Mouse (Mus musculus) hindbrain, embryonic 12.5 days (tissue): ENCODE measurements around the gene 1700016H13Rik. TPM values are rescaled to one million over a fixed set of nuclear protein-coding genes. Genes with fewer than 3 reads are reported as not detected.

Source experiments
- ATAC-seq: fragments of 200-750 bp; cut with Nextera tagmentation; 2 replicates; pipeline ENCODE4 v1.8.0; 2017; ENCODE audit warnings: moderate TSS enrichment; ENCODE audit not compliant: low FRiP score
- H3K27ac ChIP-seq: fragments of 300-500 bp; sonication (generic); 2 replicates; pipeline ENCODE4 v1.5.1; 2016; ENCODE audit warnings: mild to moderate bottlenecking
- H3K27me3 ChIP-seq: fragments of 300-500 bp; sonication (generic); 2 replicates; pipeline ENCODE4 v1.6.1; 2016; ENCODE audit warnings: mild to moderate bottlenecking
- H3K36me3 ChIP-seq: fragments of 300-500 bp; sonication (generic); 2 replicates; pipeline ENCODE4 v1.6.1; 2016; ENCODE audit warnings: mild to moderate bottlenecking
- H3K4me1 ChIP-seq: fragments of 300-500 bp; sonication (generic); 2 replicates; pipeline ENCODE4 v1.6.1; 2016
- H3K4me2 ChIP-seq: fragments of 300-500 bp; sonication (generic); replicated peaks from 2 replicates; pipeline ENCODE4 v1.6.1; 2016; ENCODE audit warnings: mild to moderate bottlenecking
- H3K4me3 ChIP-seq: fragments of 300-500 bp; sonication (generic); 2 replicates; pipeline ENCODE4 v1.5.1; 2016; ENCODE audit warnings: mild to moderate bottlenecking
- H3K9ac ChIP-seq: fragments of 300-500 bp; sonication (generic); 2 replicates; pipeline ENCODE4 v1.6.1; 2016; ENCODE audit warnings: mild to moderate bottlenecking, moderate library complexity
- H3K9me3 ChIP-seq: fragments of 300-500 bp; sonication (generic); replicated peaks from 2 replicates; pipeline ENCODE4 v1.6.1; 2016; ENCODE audit warnings: mild to moderate bottlenecking
- WGBS: fragments of 180-500 bp; shearing (Covaris S2); methylation state at CpG from one replicate; pipeline ENCODE4 v1.1.7; 2016; 5-methylcytosine and 5-hydroxymethylcytosine counted together
- polyA plus RNA-seq: library from polyadenylated mRNA; unstranded; fragments of >200 nt; fragmentation: Nextera tagmentation; extraction: Ambion mirVana; gene quantifications from 2 replicates; pipeline ENCODE4 v1.2.1, GENCODE M21; 2016

1700016H13Rik gene
- polyA plus RNA-seq, 1 experiment from 2014 or later = not detected

- H3K27ac ChIP-seq = no peak overlapping the region
- WGBS = 89% methylated on average over 2 of the region's 2 CpGs
- H3K9ac ChIP-seq = no peak overlapping the region
- ATAC-seq = no peak
- H3K27me3 ChIP-seq = no peaks in the 10 kb centered on the region; the same call in none of the 2 replicates
- no peaks in the 10 kb centered on the region for H3K36me3 ChIP-seq
- no peaks in the 10 kb centered on the region for H3K9me3 ChIP-seq
- H3K4me3 ChIP-seq = no peak overlapping the region
- no peak overlapping the region for H3K4me2 ChIP-seq
- no peaks in the 10 kb centered on the region for H3K4me1 ChIP-seq
Observed at GRCm38 (mm10) chr5:103665876-103666275, 10.1 kb upstream of the 1700016H13Rik start.

GRCm38 (mm10) chr5:103664932-103665331 is 9.1 kb upstream of the 1700016H13Rik start:
- 67% methylated on average over 9 of the region's 9 CpGs for WGBS
- Histone ChIP-seq H3K4me3 (no peak overlapping the region), H3K27me3 (no peaks in the 10 kb centered on the region; the same call in none of the 2 replicates), H3K27ac (no peak overlapping the region), H3K4me1 (no peaks in the 10 kb centered on the region), H3K9me3 (no peaks in the 10 kb centered on the region), H3K4me2 (no peak overlapping the region), H3K9ac (no peak overlapping the region), H3K36me3 (no peaks in the 10 kb centered on the region)
- no peak for ATAC-seq

- Histone ChIP-seq H3K9ac (no peak overlapping the region), H3K27me3 (0 out of 2 replicates have a peak, but pooled peaks cover 3% of the 10 kb centered on the region), H3K27ac (no peak overlapping the region), H3K4me2 (no peak overlapping the region), H3K4me3 (no peak overlapping the region), H3K4me1 (peaks cover 6% of the 10 kb centered on the region; the same call in 1 of the 2 replicates), H3K36me3 (no peaks in the 10 kb centered on the region), H3K9me3 (no peaks in the 10 kb centered on the region)
- no peak for ATAC-seq
- WGBS = 48% methylated on average over 3 of the region's 3 CpGs
Observed at GRCm38 (mm10) chr5:103659571-103659970, 3.8 kb upstream of the 1700016H13Rik start.

GRCm38 (mm10) chr5:103658921-103659320 is 3.1 kb upstream of the 1700016H13Rik start:
- H3K9ac ChIP-seq = no peak overlapping the region
- H3K27ac ChIP-seq = no peak overlapping the region
- 0 out of 2 replicates have a peak, but pooled peaks cover 3% of the 10 kb centered on the region for H3K27me3 ChIP-seq
- H3K4me1 ChIP-seq = peaks cover 6% of the 10 kb centered on the region; the same call in 1 of the 2 replicates
- no peak overlapping the region for H3K4me3 ChIP-seq
- H3K36me3 ChIP-seq = no peaks in the 10 kb centered on the region
- WGBS = 71% methylated on average over 5 of the region's 5 CpGs
- H3K9me3 ChIP-seq = no peaks in the 10 kb centered on the region
- no peak overlapping the region for H3K4me2 ChIP-seq
- ATAC-seq = no peak

GRCm38 (mm10) chr5:103654780-103655179 is 1.0 kb downstream of the 1700016H13Rik start:
- H3K9me3 ChIP-seq = no peaks in the 10 kb centered on the region
- H3K27ac ChIP-seq = no peak overlapping the region
- H3K4me1 ChIP-seq = peaks cover 6% of the 10 kb centered on the region; the same call in 1 of the 2 replicates
- H3K36me3 ChIP-seq = no peaks in the 10 kb centered on the region
- 65% methylated on average over 4 of the region's 4 CpGs for WGBS
- no peak for ATAC-seq
- H3K4me3 ChIP-seq = peak overlapping the region; percentile 64
- 0 out of 2 replicates have a peak overlapping the region, but pooled peaks have one; percentile 75 for H3K9ac ChIP-seq
- peak overlapping the region; percentile 96 for H3K4me2 ChIP-seq
- 0 out of 2 replicates have a peak, but pooled peaks cover 3% of the 10 kb centered on the region for H3K27me3 ChIP-seq

- H3K4me3 ChIP-seq = no peak overlapping the region
- ATAC-seq = no peak
- no peaks in the 10 kb centered on the region for H3K36me3 ChIP-seq
- peaks cover 6% of the 10 kb centered on the region; the same call in 1 of the 2 replicates for H3K4me1 ChIP-seq
- H3K9ac ChIP-seq = no peak overlapping the region
- H3K27ac ChIP-seq = no peak overlapping the region
- no peaks in the 10 kb centered on the region for H3K9me3 ChIP-seq
- 0 out of 2 replicates have a peak, but pooled peaks cover 3% of the 10 kb centered on the region for H3K27me3 ChIP-seq
- 28% methylated on average over 6 of the region's 6 CpGs for WGBS
- no peak overlapping the region for H3K4me2 ChIP-seq
Observed at GRCm38 (mm10) chr5:103654225-103654624, 1.6 kb downstream of the 1700016H13Rik start.

GRCm38 (mm10) chr5:103647320-103647719 is 8.5 kb downstream of the 1700016H13Rik start:
- 93% methylated on average over 3 of the region's 3 CpGs for WGBS
- no peak for ATAC-seq
- 0 out of 2 replicates have a peak, but pooled peaks cover 2% of the 10 kb centered on the region for H3K4me1 ChIP-seq

GRCm38 (mm10) chr5:103644167-103644566 is 11.6 kb downstream of the 1700016H13Rik start:
- H3K4me2 ChIP-seq = no peak overlapping the region
- H3K4me3 ChIP-seq = no peak overlapping the region
- WGBS = 94% methylated on average over 1 of the region's 1 CpGs
- no peaks in the 10 kb centered on the region for H3K27me3 ChIP-seq
- ATAC-seq = no peak
- H3K9me3 ChIP-seq = no peaks in the 10 kb centered on the region
- no peak overlapping the region for H3K9ac ChIP-seq
- H3K4me1 ChIP-seq = 0 out of 2 replicates have a peak, but pooled peaks cover 2% of the 10 kb centered on the region
- H3K36me3 ChIP-seq = no peaks in the 10 kb centered on the region
- no peak overlapping the region for H3K27ac ChIP-seq

More at GRCm38 (mm10) chr5:103647320-103647719, 8.5 kb downstream of the 1700016H13Rik start:
- Histone ChIP-seq H3K27ac (no peak overlapping the region), H3K9ac (no peak overlapping the region), H3K4me3 (no peak overlapping the region), H3K36me3 (no peaks in the 10 kb centered on the region), H3K9me3 (no peaks in the 10 kb centered on the region), H3K27me3 (no peaks in the 10 kb centered on the region), H3K4me2 (no peak overlapping the region)

- 93% methylated on average over 2 of the region's 2 CpGs for WGBS
- H3K36me3 ChIP-seq = no peaks in the 10 kb centered on the region
- H3K4me1 ChIP-seq = no peaks in the 10 kb centered on the region
- no peak for ATAC-seq
- no peak overlapping the region for H3K27ac ChIP-seq
- H3K4me3 ChIP-seq = no peak overlapping the region
- H3K27me3 ChIP-seq = no peaks in the 10 kb centered on the region
- no peak overlapping the region for H3K9ac ChIP-seq
- no peaks in the 10 kb centered on the region for H3K9me3 ChIP-seq
- H3K4me2 ChIP-seq = no peak overlapping the region
Observed at GRCm38 (mm10) chr5:103637162-103637561, 18.6 kb downstream of the 1700016H13Rik start.

GRCm38 (mm10) chr5:103629854-103630580 is 25.8 kb downstream of the 1700016H13Rik start:
- Histone ChIP-seq H3K9me3 (no peaks in the 10 kb centered on the region), H3K4me2 (no peak overlapping the region), H3K9ac (no peak overlapping the region), H3K4me3 (no peak overlapping the region), H3K36me3 (no peaks in the 10 kb centered on the region), H3K27ac (no peak overlapping the region), H3K4me1 (0 out of 2 replicates have a peak, but pooled peaks cover 5% of the 10 kb centered on the region), H3K27me3 (no peaks in the 10 kb centered on the region)
- ATAC-seq = no peak
- 80% methylated on average over 9 of the region's 9 CpGs for WGBS

- 0 out of 2 replicates have a peak, but pooled peaks cover 5% of the 10 kb centered on the region for H3K4me1 ChIP-seq
- H3K9me3 ChIP-seq = no peaks in the 10 kb centered on the region
- H3K9ac ChIP-seq = no peak within 1 kb of the TSS
- H3K27me3 ChIP-seq = no peaks in the 10 kb centered on the region
- WGBS = 70% methylated on average over 17 of the region's 17 CpGs
- no peak within 1 kb of the TSS for H3K27ac ChIP-seq
- H3K4me2 ChIP-seq = no peak within 1 kb of the TSS
- H3K36me3 ChIP-seq = no peaks in the 10 kb centered on the region
- H3K4me3 ChIP-seq = no peak within 1 kb of the TSS
- ATAC-seq = no peak
Observed at GRCm38 (mm10) chr5:103629111-103629764, 26.6 kb downstream of the 1700016H13Rik start, which contains the start of gene Slc10a6. Gene Slc10a6 (minus strand): TSS chr5:103629403.

GRCm38 (mm10) chr5:103628499-103628898 is 27.3 kb downstream of the 1700016H13Rik start:
- H3K27me3 ChIP-seq = no peaks in the 10 kb centered on the region
- H3K4me1 ChIP-seq = 0 out of 2 replicates have a peak, but pooled peaks cover 5% of the 10 kb centered on the region
- no peak overlapping the region for H3K9ac ChIP-seq
- H3K4me3 ChIP-seq = no peak overlapping the region
- no peak for ATAC-seq
- no peak overlapping the region for H3K27ac ChIP-seq
- no peaks in the 10 kb centered on the region for H3K36me3 ChIP-seq
- WGBS = 88% methylated on average over 6 of the region's 6 CpGs
- H3K4me2 ChIP-seq = no peak overlapping the region
- no peaks in the 10 kb centered on the region for H3K9me3 ChIP-seq
